In genomic region chr17:42782156-42782757, GRCm38 (mm10) we compare ENCODE assay signal across 8 mouse cellular contexts. TPM values are rescaled to one million over a fixed set of nuclear protein-coding genes. Genes with fewer than 3 reads are reported as not detected.
DNase-seq lines count a peak whose midpoint lies in the region; ATAC-seq and TF ChIP-seq lines count a peak whose summit lies in the region.

No protein-coding gene starts in this region.

- DNase-seq in 3T3-L1 (ENCODE audit: low read depth, low spot score) (peak; percentile 92), adipocyte (ENCODE audit: low spot score) (peak; percentile 91)
- peak; percentile 87 for DNase-seq in embryo, embryonic 10 days (ENCODE audit: low spot score)
- peak; percentile 48 for DNase-seq in gastrocnemius, postnatal 14 days
- peak; percentile 77 for DNase-seq in kidney, adult 2 months
- DNase-seq in left cerebral cortex, postnatal 4 days = peak; percentile 61
- peak; percentile 8 to 56 for DNase-seq in spleen, adult 18-20 months

- peak; percentile 90 for ATAC-seq in midbrain, embryonic 13.5 days

- WGBS in kidney, adult 2 months = 57% methylated on average over 7 of the region's 7 CpGs
- 54% methylated on average over 7 of the region's 7 CpGs for WGBS in midbrain, embryonic 13.5 days

- TF ChIP-seq POLR2A in kidney, adult 2 months (IDR thresholded peaks at IDR 0.05; ENCODE audit: low read depth, low read length) = no peak

- no peak overlapping the region for H3K9ac ChIP-seq in midbrain, embryonic 13.5 days (replicated peaks)

- intact Hi-C loops in gastrocnemius, postnatal 14 days (cut with DNase I; ENCODE audit: low total_unique reads) = no loop called here
- intact Hi-C loops in left cerebral cortex, postnatal 4 days (cut with DNase I) = no loop called here

- H3K9me3 ChIP-seq in midbrain, embryonic 13.5 days = no peaks in the 10 kb centered on the region

- no peaks in the 10 kb centered on the region for H3K36me3 ChIP-seq in kidney, adult 2 months (ENCODE audit: control insufficient read depth, insufficient read depth, low read length)
- H3K36me3 ChIP-seq in midbrain, embryonic 13.5 days = no peaks in the 10 kb centered on the region

- no peak overlapping the region for H3K4me2 ChIP-seq in midbrain, embryonic 13.5 days (replicated peaks)

- no peaks in the 10 kb centered on the region for H3K4me1 ChIP-seq in kidney, adult 2 months (ENCODE audit: control insufficient read depth, insufficient read depth, low read length)
- no peaks in the 10 kb centered on the region for H3K4me1 ChIP-seq in midbrain, embryonic 13.5 days (replicated peaks)

- H3K27ac ChIP-seq in kidney, adult 2 months (ENCODE audit: insufficient read depth, low read depth, low read length) = no peak overlapping the region
- no peak overlapping the region for H3K27ac ChIP-seq in midbrain, embryonic 13.5 days

- no peaks in the 10 kb centered on the region for H3K27me3 ChIP-seq in kidney, adult 2 months (replicated peaks; ENCODE audit: control insufficient read depth, insufficient read depth, low read length)
- no peaks in the 10 kb centered on the region for H3K27me3 ChIP-seq in midbrain, embryonic 13.5 days

- peak; percentile 83 for TF ChIP-seq CTCF in kidney, adult 2 months (conservative IDR thresholded peaks at IDR 0.05; ENCODE audit: insufficient read depth, insufficient read length, low read depth, low read length)

- no peak overlapping the region for H3K4me3 ChIP-seq in kidney, adult 2 months (ENCODE audit: insufficient read depth, low read depth, low read length)
- no peak overlapping the region for H3K4me3 ChIP-seq in midbrain, embryonic 13.5 days (replicated peaks)

RNA-seq across cellular contexts. Expression of gene Adgrf2, which starts 40.3 kb away (rescaled TPM):
- under 1 TPM; 0.08 to 0.31 TPM for total RNA-seq in gastrocnemius, postnatal 14 days (2021)
- 0.08 and 0.19 TPM in 2 replicates for polyA plus RNA-seq in kidney, adult 2 months (2012; rRNA removed)
- total RNA-seq in left cerebral cortex, postnatal 4 days (2021) = under 1 TPM; 0.36 to 0.44 TPM
- 0.04 and 0.13 TPM in 2 replicates for polyA plus RNA-seq in midbrain, embryonic 13.5 days (2015; fragmentation: Nextera tagmentation; extraction: Ambion mirVana)

Comparison
In these comparisons a context has a peak if more than half of its experiments do, and no peak if none do; other contexts are left out.
1. DNase-seq: peak in every context shown above with its lines; median percentile 92 in 3T3-L1; 91 in adipocyte; 87 in embryo, embryonic 10 days; 77 in kidney, adult 2 months; 61 in left cerebral cortex, postnatal 4 days; 48 in gastrocnemius, postnatal 14 days; 32 in spleen, adult 18-20 months.